Mouse (Mus musculus): Measurements from ENCODE around the gene Rnpepl1. TPM values are rescaled to one million over a fixed set of nuclear protein-coding genes. Genes with fewer than 3 reads are reported as not detected.
"Not testable (repeated sequence)": the region's sequence is repeated elsewhere in the genome, so short reads cannot be mapped to it uniquely, and the experiment has no call there.

Gene Rnpepl1
- total RNA-seq, 1 experiment from 2014 or later = 26.0 TPM

DNA sequence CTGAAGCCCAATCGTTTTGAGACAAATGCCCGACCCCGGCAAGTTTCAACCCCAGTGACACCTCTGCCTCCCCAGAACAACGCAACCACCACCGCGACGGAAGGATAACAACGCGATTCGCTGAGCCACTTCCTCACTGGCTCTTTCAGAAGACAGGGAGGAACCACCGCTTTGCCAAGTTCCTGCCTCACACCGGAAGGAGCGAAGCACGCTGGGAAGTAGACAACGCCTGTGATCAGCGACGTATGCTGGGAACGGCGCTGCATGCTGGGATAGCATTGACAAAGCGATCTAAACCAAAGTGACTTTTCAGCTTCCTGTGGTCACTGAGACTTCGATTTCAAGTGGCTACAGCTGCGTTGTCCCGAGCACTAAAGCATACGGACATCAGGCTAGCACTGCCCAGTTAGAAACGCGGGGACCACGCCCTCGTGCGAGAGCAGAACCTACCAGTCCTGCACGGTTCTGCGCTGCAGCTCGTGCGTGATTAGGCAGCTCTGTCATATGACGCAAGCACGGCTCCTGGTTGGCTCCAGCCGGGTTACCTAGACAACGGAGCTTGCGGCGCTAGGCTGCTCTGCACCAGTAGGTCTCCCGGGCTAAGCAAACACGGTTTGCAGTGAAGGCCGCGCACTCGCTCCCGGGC is 23.7 kb downstream of the Rnpepl1 start, which contains the start of gene Capn10:
Gene Capn10 (plus strand): TSS at position 195 of the 646 bp plus-strand sequence.
- ATAC-seq (replicated peaks; ENCODE audit: insufficient number of reproducible peaks, low FRiP score, low TSS enrichment, poor library complexity, severe bottlenecking) = peak; percentile 92

DNA sequence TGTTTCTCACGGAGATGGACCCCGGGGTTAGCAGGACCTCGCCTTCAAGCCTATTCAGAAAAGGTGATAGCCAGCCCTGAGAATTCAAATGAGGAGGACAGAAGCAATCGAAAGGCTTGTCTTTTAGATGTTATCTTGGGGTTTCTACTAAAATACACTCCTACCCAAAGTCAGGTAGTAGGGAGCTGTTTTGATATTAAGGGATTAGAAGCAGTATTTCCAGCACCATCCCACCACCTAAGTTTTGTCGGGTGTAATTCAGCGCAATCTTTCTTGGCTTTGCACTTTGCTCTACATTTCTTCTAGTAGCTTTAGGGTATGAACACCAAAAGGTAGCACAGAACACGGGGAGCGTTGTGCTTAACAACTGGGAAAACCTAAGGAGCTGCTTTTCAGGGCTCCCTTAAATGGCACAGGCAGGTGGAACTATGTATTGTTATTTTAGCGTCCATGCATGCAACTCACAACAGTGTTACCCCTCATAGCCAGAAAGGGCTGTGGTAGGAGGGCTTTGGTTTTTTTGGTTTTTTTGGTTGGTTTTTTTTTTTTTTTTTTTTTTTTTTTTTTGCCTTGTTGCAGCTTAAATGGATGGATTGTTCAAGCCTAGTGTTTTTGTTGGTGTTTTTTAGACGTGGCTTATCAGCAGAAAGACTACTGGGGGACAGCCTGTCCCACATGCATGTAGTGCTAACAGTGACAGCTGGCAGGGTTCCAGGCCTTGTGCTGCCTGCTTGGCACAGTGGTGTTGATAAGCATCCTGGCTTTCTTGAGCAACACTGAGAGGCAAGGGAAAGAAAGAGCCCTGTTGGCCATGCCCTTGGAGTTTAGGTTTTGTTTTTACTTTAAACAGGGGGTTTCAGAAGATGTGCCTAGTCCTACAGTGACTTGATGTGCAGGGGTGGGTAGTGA is 24.7 kb downstream of the Rnpepl1 start:
- ATAC-seq (replicated peaks; ENCODE audit: insufficient number of reproducible peaks, low FRiP score, low TSS enrichment, poor library complexity, severe bottlenecking) = no peak

DNA sequence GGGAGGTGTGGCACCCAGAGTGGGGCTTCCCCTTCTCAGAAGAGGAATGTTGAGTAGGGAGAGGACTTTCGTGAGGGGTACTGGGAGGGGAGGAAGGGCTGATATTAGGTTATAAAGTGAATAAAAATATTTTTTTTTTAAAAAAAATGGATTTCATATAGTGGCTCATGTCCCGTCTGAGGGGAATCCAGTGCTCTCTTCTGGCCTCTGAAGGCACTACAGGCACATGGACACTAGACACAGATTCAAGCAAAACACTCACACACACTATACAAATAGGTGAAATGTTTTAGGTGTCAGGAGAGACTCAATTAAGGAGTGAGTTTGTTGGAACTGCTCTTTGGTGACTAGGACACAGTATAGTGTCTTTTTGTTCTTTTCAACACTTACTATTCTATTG is 25.4 kb downstream of the Rnpepl1 start:
- ATAC-seq (replicated peaks; ENCODE audit: insufficient number of reproducible peaks, low FRiP score, low TSS enrichment, poor library complexity, severe bottlenecking) = no peak

DNA sequence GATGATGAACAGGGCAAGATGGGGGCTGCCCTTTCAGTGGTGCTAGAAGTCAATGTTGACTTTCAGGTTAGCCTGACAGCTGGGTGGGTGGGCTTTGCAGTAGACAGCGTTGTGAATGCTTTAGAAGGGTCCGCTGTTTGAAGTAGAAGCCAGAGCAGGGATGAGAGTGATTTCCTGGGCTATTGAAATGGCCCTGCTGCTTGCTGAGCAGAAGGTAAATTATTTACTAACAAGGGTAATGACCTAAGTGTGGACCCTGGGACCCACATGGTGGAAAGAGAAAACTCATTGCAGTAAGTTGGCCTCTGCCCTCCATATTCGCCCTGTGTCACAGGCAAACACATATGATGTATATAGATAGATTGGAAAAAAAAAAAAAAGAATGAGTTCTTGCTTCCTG is 25.9 kb downstream of the Rnpepl1 start:
- ATAC-seq (replicated peaks; ENCODE audit: insufficient number of reproducible peaks, low FRiP score, low TSS enrichment, poor library complexity, severe bottlenecking) = no peak

DNA sequence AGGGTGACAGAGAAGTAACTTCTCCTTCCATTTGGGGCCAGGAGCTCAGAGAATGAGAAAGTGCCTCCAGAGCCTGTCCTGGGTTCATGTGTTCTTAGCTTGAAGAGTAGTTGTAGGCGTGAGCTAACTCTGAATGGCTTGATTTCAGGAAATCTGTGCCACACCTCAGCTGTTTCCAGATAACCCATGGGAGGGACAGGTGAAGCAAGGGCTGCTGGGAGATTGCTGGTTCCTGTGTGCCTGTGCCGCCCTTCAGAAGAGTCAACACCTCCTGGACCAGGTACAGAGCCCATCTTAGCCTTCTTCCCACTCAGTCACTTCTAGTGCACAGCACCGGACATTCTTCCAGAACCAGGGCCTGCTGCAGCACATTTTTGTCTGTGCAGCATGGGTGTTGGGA is 27.2 kb downstream of the Rnpepl1 start:
- ATAC-seq (replicated peaks; ENCODE audit: insufficient number of reproducible peaks, low FRiP score, low TSS enrichment, poor library complexity, severe bottlenecking) = no peak

DNA sequence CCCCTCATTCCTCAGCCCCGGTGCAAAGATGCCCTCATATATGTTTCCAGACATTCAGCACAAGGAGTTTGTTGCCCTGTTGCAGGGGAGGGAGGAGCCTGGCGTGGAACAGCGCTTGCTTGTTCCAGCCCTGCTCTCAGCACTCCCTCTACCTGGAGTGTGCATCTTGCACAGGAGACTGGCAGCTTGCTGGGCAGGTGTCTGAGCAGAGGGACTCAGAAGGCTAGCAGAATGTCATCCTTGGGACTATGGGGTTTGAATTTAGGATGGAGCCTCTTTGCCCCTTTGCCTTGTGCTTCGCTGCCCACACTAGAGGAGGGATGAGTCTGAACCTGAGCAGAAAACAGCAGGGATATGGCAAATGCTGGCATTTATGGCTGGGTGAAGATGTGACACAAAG is 29.2 kb downstream of the Rnpepl1 start:
- ATAC-seq (replicated peaks; ENCODE audit: insufficient number of reproducible peaks, low FRiP score, low TSS enrichment, poor library complexity, severe bottlenecking) = no peak

DNA sequence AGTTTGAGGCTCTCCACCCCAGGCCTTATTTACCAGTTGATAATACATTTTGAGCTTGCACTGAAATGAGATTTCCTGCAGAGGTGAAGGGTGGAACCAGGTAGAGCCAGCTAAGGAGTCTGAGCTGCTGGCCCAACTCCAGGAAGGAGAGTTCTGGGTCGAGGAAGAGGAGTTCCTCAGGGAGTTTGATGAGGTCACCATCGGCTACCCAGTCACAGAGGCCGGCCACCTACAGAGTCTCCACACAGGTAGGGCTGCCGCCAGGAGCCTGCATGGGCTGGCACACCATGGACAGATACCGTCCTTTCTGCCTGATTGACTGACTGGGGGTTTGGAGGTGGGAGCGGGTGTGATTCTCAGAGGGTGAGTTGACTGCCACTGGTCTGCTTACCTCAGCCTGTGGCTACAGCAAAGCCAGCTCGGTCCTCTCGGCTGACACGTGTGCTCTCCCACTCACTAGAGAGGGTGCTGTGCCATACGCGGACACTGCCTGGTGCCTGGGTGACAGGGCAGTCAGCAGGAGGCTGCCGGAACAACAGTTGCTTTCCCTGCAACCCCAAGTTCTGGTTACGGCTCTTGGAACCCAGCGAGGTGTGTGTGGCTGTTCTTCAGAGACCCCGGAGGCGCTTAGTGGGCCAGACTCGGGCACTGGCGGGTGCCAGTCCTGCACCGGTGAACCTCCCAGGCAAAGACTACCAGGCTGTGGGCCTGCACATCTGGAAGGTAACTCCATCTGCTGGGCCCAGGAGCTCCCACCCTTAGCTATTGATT is 32.8 kb downstream of the Rnpepl1 start:
- no peak for ATAC-seq (replicated peaks; ENCODE audit: insufficient number of reproducible peaks, low FRiP score, low TSS enrichment, poor library complexity, severe bottlenecking)

DNA sequence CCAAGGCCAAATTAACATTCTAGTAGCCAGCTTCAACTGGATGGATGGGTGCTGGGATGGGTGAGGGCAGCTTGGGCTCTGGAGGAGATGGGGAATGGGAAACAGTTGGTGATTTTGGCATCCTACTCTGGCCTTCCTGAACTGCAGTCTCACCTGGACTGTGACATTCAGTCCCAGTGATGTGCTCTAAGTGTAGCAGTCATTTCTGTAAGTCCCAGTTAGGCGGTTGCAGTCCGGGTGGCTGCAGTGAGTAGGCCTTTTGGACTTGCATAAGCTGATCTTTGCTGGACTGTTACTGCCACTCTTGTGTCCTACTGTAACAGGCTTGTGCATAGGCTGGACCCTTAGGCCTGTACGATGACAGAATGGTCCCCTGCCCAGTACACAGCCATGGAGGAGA is 37.4 kb downstream of the Rnpepl1 start:
- ATAC-seq (replicated peaks; ENCODE audit: insufficient number of reproducible peaks, low FRiP score, low TSS enrichment, poor library complexity, severe bottlenecking) = no peak

DNA sequence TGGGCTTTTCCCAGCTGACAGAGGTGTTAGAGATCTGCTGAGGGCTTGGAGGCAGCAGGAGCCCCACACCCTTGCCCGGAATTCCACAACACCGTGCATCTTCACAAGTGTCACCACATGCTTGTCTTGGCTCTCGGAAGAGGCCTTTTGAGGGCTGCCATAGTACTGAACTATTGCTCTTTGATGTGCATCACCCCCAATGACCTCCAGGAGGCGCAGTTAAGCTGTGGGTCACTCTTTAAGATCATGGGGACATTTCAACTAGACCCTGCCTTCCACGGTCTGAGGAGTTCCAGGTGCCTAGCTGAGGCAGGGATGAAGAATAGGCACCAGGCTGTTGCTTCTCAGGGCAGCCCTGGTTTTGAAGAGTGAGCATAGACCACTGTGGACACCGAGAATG is 38.8 kb downstream of the Rnpepl1 start:
- ATAC-seq (replicated peaks; ENCODE audit: insufficient number of reproducible peaks, low FRiP score, low TSS enrichment, poor library complexity, severe bottlenecking) = 0 out of 2 replicates have a peak, but pooled peaks have one; percentile 15

DNA sequence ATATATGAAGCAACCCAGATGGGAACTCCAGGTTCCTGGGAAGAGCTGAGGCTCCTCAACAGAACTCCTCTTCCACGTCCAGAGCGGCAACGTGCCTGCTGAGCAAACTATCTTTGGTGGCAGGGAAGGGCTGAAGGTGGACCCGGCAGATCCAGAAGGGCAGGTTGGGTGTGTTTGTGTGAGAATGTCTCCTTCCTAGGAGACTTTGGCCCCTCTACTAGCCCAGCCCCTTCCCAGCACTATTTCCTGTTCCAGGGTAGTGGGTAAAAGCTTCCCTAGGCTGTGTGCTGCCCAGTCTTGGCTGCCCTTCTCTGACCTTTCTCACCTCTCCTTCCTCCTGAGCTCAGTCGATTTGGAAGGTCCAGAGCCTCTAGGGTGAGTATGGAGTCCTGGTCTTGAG is 40.0 kb downstream of the Rnpepl1 start, which contains the start of gene Gpr35:
Gene Gpr35 (plus strand): TSS at position 259 of the 400 bp plus-strand sequence.
- ATAC-seq (replicated peaks; ENCODE audit: insufficient number of reproducible peaks, low FRiP score, low TSS enrichment, poor library complexity, severe bottlenecking) = no peak

DNA sequence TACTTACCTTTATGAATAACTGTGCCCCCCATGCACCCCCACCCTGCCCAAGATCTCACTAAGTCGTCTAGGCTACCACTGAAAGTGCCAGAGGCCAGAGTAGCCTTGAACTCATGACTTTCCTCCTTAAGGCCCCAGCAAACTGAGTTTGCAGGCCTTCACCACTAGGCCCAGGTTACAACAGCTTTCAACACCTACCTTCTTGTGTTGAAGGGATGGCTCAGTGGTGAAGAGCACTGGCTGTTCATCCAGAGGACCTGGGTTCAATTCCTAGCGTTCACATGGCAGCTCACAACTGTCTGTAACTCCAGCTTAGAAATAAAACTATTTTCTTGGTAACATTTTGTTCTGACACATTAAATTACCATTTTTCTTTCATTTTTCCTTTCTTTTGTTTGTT is 43.1 kb downstream of the Rnpepl1 start:
- no peak for ATAC-seq (replicated peaks; ENCODE audit: insufficient number of reproducible peaks, low FRiP score, low TSS enrichment, poor library complexity, severe bottlenecking)

DNA sequence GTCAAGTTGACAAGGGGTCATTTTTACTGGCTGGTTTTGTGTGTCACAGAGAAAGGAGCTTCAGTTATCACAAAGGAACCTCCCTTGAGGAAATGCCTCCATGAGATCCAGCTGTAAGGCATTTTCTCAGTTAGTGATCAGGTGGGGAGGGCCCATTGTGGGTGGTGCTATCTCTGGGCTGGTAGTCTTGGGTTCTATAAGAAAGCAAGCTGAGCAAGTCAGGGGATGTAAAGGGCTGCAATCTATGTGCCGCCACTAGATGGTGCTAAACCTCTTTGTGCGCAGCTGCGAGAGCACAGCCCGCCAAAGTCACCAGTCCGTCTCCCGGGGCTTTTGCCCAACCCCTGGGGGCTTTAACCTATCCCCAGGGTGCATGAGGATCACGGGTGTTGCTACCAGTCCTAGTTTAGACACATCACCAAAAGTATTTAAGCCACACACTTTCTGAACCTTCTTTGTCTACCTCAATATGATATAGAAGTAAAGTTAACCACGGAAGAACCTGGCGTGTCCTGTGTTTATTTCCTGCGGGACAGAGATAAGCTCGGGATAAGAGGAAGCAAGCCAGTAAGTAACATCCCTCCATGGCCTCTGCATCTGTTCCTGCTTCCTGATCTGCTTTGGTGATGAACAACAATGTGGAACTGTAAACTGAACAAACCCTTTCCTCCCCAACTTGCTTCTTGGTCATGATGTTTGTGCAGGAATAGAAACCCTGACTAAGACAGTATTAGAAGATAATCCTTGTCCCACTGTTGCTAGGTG is 46.2 kb downstream of the Rnpepl1 start:
- not testable (repeated sequence) for ATAC-seq (replicated peaks; ENCODE audit: insufficient number of reproducible peaks, low FRiP score, low TSS enrichment, poor library complexity, severe bottlenecking)

DNA sequence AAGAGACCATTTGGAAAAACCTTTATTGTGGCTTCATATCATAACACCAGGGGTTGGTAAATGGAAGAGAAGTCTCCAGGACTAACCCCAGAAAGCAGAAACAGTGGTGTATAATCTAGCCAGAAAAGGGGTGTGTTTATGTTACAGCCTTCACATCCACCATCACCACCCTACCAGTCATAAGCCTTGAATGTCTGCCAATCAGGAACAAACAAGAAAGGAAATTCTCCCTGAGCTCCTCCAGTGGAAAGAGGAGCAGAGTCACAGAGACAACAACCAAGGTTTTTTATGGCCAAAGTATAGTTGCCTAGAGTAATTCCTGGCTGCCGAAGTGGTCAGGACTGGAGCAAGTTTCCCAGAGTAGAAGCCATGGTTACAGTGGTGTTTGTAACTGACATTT is 48.4 kb downstream of the Rnpepl1 start:
- no peak for ATAC-seq (replicated peaks; ENCODE audit: insufficient number of reproducible peaks, low FRiP score, low TSS enrichment, poor library complexity, severe bottlenecking)

DNA sequence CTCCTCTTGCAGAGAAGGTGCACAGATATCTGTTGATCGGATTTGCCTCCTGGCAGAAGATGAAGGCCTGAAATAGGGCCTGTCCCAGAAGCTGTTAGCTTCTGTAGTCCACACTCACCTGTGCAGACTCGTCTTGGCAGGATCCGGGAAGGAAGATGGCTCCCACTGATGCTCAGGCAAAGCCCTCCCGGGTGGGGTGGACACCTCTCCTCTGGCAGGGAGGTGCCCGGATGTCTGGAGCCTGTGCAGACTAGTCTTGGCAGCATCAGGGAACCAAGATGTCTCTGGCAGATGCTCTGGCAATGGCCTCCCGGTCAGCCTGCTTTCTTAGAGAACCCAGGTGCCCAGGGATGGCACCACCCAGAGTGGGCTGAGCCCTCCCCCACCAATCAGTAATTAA is 60.2 kb downstream of the Rnpepl1 start:
- ATAC-seq (replicated peaks; ENCODE audit: insufficient number of reproducible peaks, low FRiP score, low TSS enrichment, poor library complexity, severe bottlenecking) = not testable (repeated sequence)

DNA sequence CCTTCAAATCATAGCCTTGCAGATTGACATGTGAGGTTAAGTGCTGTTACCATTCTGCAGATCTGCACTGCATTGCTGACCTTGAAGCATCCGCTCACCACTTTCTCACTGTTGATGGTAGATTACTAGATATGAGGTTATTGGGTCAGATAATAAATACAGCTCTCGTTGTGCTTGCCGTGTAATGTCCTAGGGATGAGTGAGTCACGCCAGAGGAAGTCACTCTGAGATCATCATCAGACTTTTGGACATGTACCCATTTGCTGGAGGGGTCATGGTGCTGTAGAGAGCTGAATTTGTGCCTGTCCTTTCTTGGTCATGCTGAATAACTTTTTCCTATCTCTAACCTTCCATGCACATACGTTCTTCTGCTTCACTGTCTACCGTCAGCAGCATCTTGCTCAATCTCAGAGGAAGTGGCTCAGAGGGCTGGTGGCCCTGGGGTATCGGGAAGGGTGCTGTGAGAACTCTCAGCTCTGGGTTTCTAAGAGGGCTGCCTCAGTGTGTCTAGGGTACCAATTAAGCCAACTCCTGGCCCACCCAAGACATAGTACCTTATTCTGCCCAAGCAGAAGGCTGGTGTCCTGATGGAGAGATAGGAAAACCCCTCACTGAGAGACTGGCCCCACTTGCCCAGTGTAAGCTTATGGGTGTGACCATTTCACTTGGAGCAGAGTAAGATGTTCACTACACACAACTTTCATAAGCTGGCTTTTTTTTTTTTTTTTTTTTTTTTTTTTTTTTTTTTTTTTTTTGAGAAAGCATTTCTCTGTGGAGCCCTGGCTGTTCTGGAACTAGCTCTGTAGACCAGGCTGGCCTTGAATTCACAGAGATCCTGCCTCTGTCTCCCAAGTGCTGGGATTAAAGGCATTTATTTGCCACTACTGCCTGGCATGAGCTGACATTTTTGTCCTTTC is 61.6 kb downstream of the Rnpepl1 start:
- ATAC-seq (replicated peaks; ENCODE audit: insufficient number of reproducible peaks, low FRiP score, low TSS enrichment, poor library complexity, severe bottlenecking) = peak; percentile 79

DNA sequence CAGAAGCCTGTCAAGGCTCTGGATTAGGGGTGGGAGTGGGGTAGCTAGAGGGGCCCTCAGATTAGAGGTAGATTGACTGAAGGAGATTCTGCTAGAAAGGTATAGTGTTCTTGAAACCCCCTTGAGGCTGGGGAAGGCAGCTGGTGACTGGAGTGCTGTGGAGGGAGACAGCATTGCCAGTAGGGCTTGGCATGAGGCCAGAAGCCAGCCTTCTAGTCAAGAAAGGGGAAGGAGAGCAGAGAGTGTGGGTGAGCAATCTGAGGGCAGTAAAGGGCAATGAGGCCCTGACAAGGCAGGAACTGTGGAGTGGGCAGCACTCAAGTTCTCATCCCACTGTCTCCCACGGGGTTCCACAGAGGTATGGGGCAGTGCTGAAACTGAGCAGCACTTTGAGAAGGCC is 62.3 kb downstream of the Rnpepl1 start:
- ATAC-seq (replicated peaks; ENCODE audit: insufficient number of reproducible peaks, low FRiP score, low TSS enrichment, poor library complexity, severe bottlenecking) = peak; percentile 82

All from monocyte, adult 5-6 weeks (primary cell).